Mouse (Mus musculus): ENCODE data around the gene Tmem139. TPM values are rescaled to one million over a fixed set of nuclear protein-coding genes. Genes with fewer than 3 reads are reported as not detected.

The Tmem139 gene
- 1.1 and 1.3 TPM in 2 replicates for polyA plus RNA-seq (2016; fragmentation: Nextera tagmentation; extraction: Ambion mirVana)

DNA sequence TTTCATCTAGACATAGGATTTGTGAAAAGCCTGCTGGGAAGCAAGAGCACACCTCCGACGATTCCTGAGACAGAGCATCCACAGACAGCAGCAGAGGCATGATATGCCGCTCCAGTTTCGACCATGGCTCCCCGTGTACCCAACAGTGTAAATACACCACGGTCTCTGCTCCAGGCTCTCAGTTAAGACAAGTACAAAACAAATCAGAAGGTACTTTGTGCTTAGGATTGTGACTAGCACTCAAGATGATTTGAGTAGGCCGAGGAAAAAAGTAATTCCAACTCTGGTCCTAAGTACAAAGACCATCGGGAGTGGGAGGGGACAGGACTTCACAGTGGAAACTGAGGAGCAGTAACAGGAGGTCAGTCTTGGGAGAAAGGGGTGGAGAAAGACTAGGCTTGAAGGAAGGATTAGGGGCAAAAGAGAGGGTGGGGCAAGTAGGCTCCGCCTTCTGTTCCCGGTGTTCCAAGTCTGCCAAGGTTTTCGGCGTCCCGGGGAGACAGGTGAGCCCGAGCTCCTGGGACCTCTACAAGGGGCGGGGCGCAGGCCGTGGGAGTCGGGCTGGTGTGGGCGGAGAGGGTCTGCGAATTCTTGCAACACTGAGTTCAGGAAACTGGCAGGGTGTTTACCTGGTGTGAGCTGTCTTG lies at the start of gene Tmem139:
Gene Tmem139, plus strand, starts transcription at position 447 of the 647 bp plus-strand sequence.
- WGBS, result 13% methylated on average over 20 of the region's 20 CpGs
- Histone ChIP-seq H3K4me2 (replicated peaks) (peak within 1 kb of the TSS; percentile 41), H3K36me3 (no peaks in the 10 kb centered on the region), H3K27ac (no peak within 1 kb of the TSS), H3K9me3 (no peaks in the 10 kb centered on the region), H3K4me3 (peak within 1 kb of the TSS; percentile 22; the same call in 1 of the 2 replicates), H3K9ac (no peak within 1 kb of the TSS), H3K4me1 (no peaks in the 10 kb centered on the region), H3K27me3 (no peaks in the 10 kb centered on the region; the same call in 1 of the 2 replicates)
- no peak for ATAC-seq (ENCODE audit: insufficient number of reproducible peaks, insufficient read depth, low FRiP score, low TSS enrichment)

DNA sequence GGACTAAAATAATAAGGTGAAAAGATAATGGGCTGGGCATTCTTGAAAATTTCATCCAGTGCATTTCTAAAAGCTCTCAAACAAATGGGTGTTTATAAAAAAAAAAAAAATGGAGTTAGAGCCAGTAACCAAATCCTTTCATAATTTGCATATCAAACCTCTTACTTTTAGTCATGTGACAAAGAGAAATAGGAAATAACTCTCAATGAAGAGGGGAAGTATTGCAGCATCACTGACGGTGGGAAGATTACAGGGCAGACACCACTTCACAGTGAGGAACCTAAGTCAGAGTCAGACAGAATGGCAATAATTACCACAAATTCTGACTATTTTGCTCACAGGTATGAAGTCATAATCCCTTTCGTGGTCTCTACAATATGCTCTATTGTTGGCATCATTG lies 46.7 kb upstream of the Tmem139 start, which contains the start of gene Tas2r144:
Gene Tas2r144, plus strand, starts transcription at position 301 of the 400 bp plus-strand sequence.
- ATAC-seq (ENCODE audit: insufficient number of reproducible peaks, insufficient read depth, low FRiP score, low TSS enrichment), result no peak
- H3K9ac ChIP-seq, result no peak within 1 kb of the TSS
- H3K4me2 ChIP-seq (replicated peaks), result no peak within 1 kb of the TSS
- H3K4me1 ChIP-seq, result no peaks in the 10 kb centered on the region
- 88% methylated on average over 2 of the region's 2 CpGs for WGBS
- no peaks in the 10 kb centered on the region for H3K36me3 ChIP-seq
- H3K27me3 ChIP-seq, result no peaks in the 10 kb centered on the region
- no peaks in the 10 kb centered on the region for H3K9me3 ChIP-seq
- H3K27ac ChIP-seq, result no peak within 1 kb of the TSS
- no peak within 1 kb of the TSS for H3K4me3 ChIP-seq

DNA sequence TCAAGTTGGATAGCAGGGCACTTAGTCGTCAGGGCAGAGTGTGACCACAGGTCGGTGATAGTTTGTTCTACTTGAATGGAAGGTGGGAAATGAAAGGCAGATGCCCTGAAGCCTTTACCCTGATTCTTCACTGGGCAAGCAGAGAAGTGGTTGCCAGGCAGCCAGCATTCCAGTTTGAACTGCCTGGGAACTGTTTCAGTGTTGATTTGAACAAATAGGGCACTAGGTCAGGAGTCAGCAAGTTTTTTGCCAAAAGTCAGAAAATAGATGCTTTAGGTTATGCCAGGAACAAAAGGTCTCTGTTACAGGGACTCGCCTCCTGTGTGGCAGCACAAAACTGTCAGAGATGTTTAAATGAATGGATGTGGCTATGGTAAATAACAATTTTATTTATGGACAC lies 39.5 kb upstream of the Tmem139 start:
- H3K4me2 ChIP-seq (replicated peaks), result no peak overlapping the region
- H3K9ac ChIP-seq, result no peak overlapping the region
- no peak overlapping the region for H3K4me3 ChIP-seq
- H3K9me3 ChIP-seq, result no peaks in the 10 kb centered on the region
- 33% methylated on average over 3 of the region's 3 CpGs for WGBS
- H3K27me3 ChIP-seq, result no peaks in the 10 kb centered on the region
- no peak for ATAC-seq (ENCODE audit: insufficient number of reproducible peaks, insufficient read depth, low FRiP score, low TSS enrichment)
- H3K36me3 ChIP-seq, result no peaks in the 10 kb centered on the region
- H3K4me1 ChIP-seq, result no peaks in the 10 kb centered on the region
- no peak overlapping the region for H3K27ac ChIP-seq

DNA sequence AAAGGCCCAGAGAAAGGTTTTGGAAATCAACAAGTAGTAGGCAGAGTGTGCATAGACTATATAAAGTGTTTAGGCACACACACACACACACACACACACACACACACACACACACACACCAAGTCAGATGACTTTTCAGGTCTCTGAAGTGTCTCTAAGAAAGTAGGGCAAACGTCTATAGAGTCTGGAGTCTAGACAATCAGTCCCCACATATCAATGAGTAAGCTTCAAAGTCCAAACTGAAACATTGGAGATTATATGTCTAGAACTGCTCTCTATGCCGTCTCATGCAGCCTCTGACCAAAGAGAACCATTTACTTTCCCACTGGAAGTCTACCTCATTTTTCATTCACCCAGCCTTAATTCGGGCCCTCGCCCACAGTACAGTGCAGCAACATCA lies 36.7 kb upstream of the Tmem139 start:
- Histone ChIP-seq H3K27me3 (no peaks in the 10 kb centered on the region), H3K4me2 (replicated peaks) (no peak overlapping the region), H3K27ac (no peak overlapping the region), H3K4me3 (no peak overlapping the region), H3K4me1 (no peaks in the 10 kb centered on the region), H3K36me3 (no peaks in the 10 kb centered on the region), H3K9me3 (no peaks in the 10 kb centered on the region), H3K9ac (no peak overlapping the region)
- ATAC-seq (ENCODE audit: insufficient number of reproducible peaks, insufficient read depth, low FRiP score, low TSS enrichment), result no peak
- WGBS, result 68% methylated on average over 4 of the region's 4 CpGs

DNA sequence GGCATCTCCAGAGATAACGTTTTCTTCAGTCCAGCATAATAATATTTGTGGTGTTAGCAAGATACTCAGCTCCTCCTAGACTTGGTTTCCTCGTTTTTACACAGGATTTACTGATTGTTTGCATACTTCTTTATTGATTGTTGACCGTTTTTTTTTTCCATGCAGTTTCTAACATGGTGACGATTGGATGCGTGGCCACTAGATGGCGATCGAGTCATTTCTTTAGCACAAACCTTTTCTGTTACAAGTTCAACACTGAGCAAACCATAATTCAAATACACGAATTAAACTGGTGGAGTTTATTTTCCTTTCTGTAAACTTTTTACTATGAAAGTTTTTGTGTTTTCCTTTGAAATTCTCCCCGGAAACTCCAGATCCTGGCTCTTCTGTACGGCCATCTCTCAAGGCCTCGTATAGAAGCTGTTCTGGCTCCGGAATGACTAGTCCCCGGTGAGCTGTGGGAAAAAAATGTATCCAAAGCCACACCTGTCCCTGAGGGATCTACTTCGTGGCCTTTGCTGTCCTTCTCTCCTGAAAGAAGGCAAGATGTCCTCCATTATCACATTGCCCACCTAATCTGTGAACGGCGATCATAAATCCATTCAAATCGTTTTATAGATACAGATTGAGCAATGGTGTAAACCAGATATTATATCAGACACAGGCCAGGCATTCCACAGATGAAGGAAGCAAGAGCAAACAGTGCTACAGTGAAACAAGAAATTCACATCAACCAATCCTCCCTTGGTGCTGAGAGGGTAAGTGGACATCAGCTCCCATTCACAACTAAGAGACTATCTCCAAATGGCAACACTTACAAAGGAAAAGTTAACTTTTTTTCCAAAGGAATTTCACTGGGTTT lies 34.3 kb upstream of the Tmem139 start:
- Histone ChIP-seq H3K4me3 (no peak overlapping the region), H3K4me1 (no peaks in the 10 kb centered on the region), H3K36me3 (no peaks in the 10 kb centered on the region), H3K27me3 (no peaks in the 10 kb centered on the region), H3K9ac (no peak overlapping the region), H3K9me3 (no peaks in the 10 kb centered on the region), H3K4me2 (replicated peaks) (no peak overlapping the region), H3K27ac (no peak overlapping the region)
- no peak for ATAC-seq (ENCODE audit: insufficient number of reproducible peaks, insufficient read depth, low FRiP score, low TSS enrichment)
- 33% methylated on average over 17 of the region's 17 CpGs for WGBS

DNA sequence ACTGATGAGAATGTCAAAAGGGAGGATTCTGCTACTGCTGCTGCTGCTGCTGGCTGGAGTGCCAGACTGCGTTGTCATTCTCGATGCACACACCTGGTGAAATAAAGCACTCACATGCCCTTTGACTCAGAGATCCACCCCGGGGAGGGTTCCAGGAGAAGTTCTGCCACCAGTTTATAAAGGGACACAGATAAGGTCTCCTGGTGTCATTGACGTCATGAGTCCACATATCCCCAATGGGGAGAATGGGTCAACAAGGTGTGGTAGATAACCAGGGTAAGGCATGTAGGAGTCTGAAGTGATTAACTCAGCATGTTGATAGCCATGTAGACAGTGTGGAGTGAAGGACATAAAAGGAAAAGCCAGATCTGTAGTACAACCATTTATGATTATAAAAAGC lies 32.2 kb upstream of the Tmem139 start:
- H3K36me3 ChIP-seq, result no peaks in the 10 kb centered on the region
- H3K4me3 ChIP-seq, result no peak overlapping the region
- no peaks in the 10 kb centered on the region for H3K9me3 ChIP-seq
- 71% methylated on average over 4 of the region's 4 CpGs for WGBS
- no peaks in the 10 kb centered on the region for H3K4me1 ChIP-seq
- H3K27me3 ChIP-seq, result no peaks in the 10 kb centered on the region
- H3K27ac ChIP-seq, result no peak overlapping the region
- no peak for ATAC-seq (ENCODE audit: insufficient number of reproducible peaks, insufficient read depth, low FRiP score, low TSS enrichment)
- no peak overlapping the region for H3K4me2 ChIP-seq (replicated peaks)
- no peak overlapping the region for H3K9ac ChIP-seq

DNA sequence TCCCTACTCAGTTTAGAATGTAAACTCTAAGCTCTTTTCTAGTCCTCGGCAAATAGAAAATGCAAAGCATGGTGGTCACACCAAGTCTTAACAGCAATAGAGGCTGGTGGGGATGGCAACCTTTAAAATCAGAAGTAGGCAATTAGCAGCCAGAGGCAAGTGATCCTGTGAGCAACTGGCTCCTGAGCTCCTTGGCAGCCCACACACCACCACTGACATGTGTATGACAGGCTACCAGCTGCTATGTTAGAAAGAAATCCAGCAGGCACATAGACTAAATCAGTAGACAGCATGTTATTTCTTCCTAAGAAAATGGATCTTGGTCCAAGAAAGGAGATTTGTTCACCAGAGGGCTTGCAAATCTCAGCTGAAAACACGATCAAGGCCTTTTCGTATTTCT lies 30.6 kb upstream of the Tmem139 start:
- no peaks in the 10 kb centered on the region for H3K36me3 ChIP-seq
- 90% methylated on average over 3 of the region's 3 CpGs for WGBS
- no peaks in the 10 kb centered on the region for H3K9me3 ChIP-seq
- no peak overlapping the region for H3K27ac ChIP-seq
- no peak overlapping the region for H3K9ac ChIP-seq
- H3K4me2 ChIP-seq (replicated peaks), result no peak overlapping the region
- no peak for ATAC-seq (ENCODE audit: insufficient number of reproducible peaks, insufficient read depth, low FRiP score, low TSS enrichment)
- H3K4me1 ChIP-seq, result no peaks in the 10 kb centered on the region
- no peaks in the 10 kb centered on the region for H3K27me3 ChIP-seq
- H3K4me3 ChIP-seq, result no peak overlapping the region

DNA sequence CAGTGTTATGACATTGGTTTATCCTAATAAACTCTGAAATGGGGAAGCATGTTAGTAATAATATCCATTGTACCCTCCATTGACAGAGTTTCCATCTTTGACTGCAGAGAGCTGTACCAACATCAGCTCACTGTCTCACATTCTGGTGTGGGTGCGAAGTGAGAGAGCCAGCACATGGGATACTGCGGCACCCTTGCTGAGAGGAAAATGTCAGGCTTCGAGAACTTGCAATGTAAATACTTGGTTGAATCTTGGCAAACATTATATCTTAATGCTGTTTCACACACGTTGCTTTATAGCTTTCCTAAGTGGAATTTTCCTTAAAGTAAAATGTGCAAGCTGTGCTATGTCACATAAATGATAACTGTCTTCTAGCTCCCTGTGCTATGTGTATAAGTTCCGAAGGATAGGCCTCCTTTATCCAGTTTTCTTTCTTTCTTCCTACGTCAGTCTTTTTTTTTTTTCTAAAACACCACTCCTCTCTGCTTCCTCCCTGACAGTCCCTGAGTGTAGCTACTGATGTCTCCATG lies 24.4 kb upstream of the Tmem139 start:
- H3K27ac ChIP-seq, result no peak overlapping the region
- no peak for ATAC-seq (ENCODE audit: insufficient number of reproducible peaks, insufficient read depth, low FRiP score, low TSS enrichment)
- WGBS, result 72% methylated on average over 6 of the region's 6 CpGs
- no peaks in the 10 kb centered on the region for H3K4me1 ChIP-seq
- no peak overlapping the region for H3K9ac ChIP-seq
- H3K4me2 ChIP-seq (replicated peaks), result no peak overlapping the region
- H3K36me3 ChIP-seq, result no peaks in the 10 kb centered on the region
- H3K4me3 ChIP-seq, result no peak overlapping the region
- H3K27me3 ChIP-seq, result no peaks in the 10 kb centered on the region
- no peaks in the 10 kb centered on the region for H3K9me3 ChIP-seq

DNA sequence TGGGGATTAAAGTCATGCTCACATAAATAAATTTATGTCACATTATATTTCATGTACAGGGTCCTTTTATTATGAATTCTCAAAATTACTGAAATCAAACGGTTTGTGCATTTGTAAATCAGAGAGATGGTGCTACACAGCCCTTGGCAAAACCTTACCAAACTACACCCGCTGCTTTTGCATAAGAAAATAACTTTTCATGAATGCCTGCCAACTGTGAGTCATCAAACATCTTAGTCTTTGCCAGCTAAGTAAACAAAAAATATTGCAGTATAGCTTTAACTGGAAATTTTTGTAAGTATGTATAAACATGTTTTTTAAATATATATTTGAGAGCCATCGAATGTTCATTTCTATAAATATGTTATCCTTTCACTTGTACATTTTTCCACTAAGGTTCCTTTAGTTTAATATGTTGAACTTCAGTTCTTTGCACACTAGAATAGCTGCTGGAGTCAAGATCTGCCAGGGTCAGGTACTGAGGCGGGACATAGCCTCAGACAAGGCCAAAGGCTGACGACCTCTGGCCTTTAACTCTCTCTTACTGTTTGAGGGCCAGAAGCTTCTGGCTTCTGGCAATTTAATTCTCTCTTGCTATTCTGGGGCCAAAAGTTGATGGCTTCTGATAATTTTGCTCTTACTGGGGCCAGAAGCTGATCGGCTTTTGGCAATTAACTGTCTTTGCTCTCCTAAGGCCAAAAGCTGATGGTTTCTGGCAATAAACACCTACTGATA lies 20.3 kb upstream of the Tmem139 start:
- Histone ChIP-seq H3K27ac (no peak overlapping the region), H3K4me3 (no peak overlapping the region), H3K9ac (no peak overlapping the region), H3K36me3 (no peaks in the 10 kb centered on the region), H3K9me3 (no peaks in the 10 kb centered on the region), H3K27me3 (0 out of 2 replicates have a peak, but pooled peaks cover 1% of the 10 kb centered on the region), H3K4me2 (replicated peaks) (no peak overlapping the region), H3K4me1 (no peaks in the 10 kb centered on the region)
- no peak for ATAC-seq (ENCODE audit: insufficient number of reproducible peaks, insufficient read depth, low FRiP score, low TSS enrichment)
- 66% methylated on average over 6 of the region's 6 CpGs for WGBS

DNA sequence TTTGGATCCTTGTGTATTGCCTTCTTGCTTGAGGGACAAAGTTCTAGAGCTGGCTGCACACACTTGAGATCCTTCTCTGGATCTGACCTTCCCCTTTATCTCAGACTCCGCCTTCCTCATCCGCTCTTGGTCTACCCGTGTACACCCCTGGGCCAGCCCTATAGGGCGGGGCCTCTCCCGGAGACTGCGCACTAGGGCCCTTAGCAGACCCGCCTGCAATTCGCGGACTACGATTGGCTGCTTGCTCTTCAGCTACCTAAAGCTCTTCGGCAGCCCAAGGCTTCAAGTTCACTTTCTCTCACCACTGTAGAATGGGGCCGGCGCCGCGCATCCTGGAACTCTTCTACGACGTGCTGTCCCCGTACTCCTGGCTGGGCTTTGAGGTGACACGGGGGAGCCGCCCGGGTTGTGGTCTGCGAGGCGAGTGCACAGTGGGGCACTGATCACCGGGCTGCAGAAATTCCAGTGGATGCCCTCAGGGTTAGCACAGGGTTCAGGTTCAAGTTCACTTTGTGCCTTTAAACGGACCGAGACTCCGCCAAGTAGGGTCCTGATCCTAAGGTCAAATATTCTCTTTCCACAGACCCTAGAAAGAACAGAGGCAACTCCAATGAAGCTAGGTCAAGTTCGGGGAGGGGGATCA lies 15.9 kb upstream of the Tmem139 start, which contains the start of gene Gstk1:
Gene Gstk1, plus strand, starts transcription at position 225 of the 643 bp plus-strand sequence.
- Histone ChIP-seq H3K27me3 (0 out of 2 replicates have a peak, but pooled peaks cover 7% of the 10 kb centered on the region), H3K9ac (peak within 1 kb of the TSS; percentile 46), H3K4me3 (peak within 1 kb of the TSS; percentile 45), H3K36me3 (no peaks in the 10 kb centered on the region), H3K27ac (no peak within 1 kb of the TSS), H3K4me1 (no peaks in the 10 kb centered on the region), H3K9me3 (no peaks in the 10 kb centered on the region), H3K4me2 (replicated peaks) (peak within 1 kb of the TSS; percentile 72)
- 3% methylated on average over 28 of the region's 28 CpGs for WGBS
- peak; percentile 100 for ATAC-seq (ENCODE audit: insufficient number of reproducible peaks, insufficient read depth, low FRiP score, low TSS enrichment)

DNA sequence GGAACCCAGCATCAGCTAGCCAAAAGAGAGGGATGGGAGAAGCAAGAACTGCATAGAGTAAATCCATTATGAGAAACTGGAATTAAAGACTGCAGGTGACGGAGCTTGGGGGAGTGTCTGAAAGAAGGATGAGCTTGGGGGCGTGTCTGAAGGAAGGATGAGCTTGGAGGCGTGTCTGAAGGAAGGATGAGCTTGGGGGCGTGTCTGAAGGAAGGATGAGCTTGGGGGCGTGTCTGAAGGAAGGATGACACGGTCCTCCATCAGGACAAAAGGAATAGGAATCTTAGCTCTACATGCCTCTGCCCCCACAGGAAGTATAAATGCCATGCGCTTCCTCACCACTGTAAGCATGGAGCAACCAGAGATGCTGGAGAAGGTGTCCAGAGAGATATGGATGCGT lies 14.6 kb upstream of the Tmem139 start:
- ATAC-seq (ENCODE audit: insufficient number of reproducible peaks, insufficient read depth, low FRiP score, low TSS enrichment), result no peak
- Histone ChIP-seq H3K27ac (no peak overlapping the region), H3K9me3 (no peaks in the 10 kb centered on the region), H3K9ac (no peak overlapping the region), H3K27me3 (0 out of 2 replicates have a peak, but pooled peaks cover 7% of the 10 kb centered on the region), H3K4me3 (no peak overlapping the region), H3K4me1 (no peaks in the 10 kb centered on the region), H3K36me3 (no peaks in the 10 kb centered on the region), H3K4me2 (replicated peaks) (no peak overlapping the region; the same call in 1 of the 2 replicates)
- 7% methylated on average over 8 of the region's 8 CpGs for WGBS

Data from embryonic facial prominence, embryonic 12.5 days (tissue).